Mouse (Mus musculus): ENCODE results near the gene Eif3b.
A peak's percentile ranks its signal among the peaks of the same experiment; 100 is the strongest.

Eif3b gene

GRCm38 (mm10) chr5:140418489-140419441 is at the start of gene Eif3b:
Gene Eif3b (plus strand): TSS chr5:140419328.
- DNase-seq (ENCODE audit: low spot score in 2 of 2), result peak; percentile 93 to 94

GRCm38 (mm10) chr5:140369466-140369865 is 49.7 kb upstream of the Eif3b start:
- no peak for DNase-seq (ENCODE audit: low spot score in 2 of 2)

- DNase-seq (ENCODE audit: low spot score in 2 of 2), result no peak
Measured at GRCm38 (mm10) chr5:140370446-140371254, 48.5 kb upstream of the Eif3b start.

GRCm38 (mm10) chr5:140371671-140372070 is 47.5 kb upstream of the Eif3b start:
- peak; percentile 36 to 73 for DNase-seq (ENCODE audit: low spot score in 2 of 2)

- no peak for DNase-seq (ENCODE audit: low spot score in 2 of 2)
Measured at GRCm38 (mm10) chr5:140373711-140374110, 45.4 kb upstream of the Eif3b start.

GRCm38 (mm10) chr5:140374226-140374625 is 44.9 kb upstream of the Eif3b start:
- DNase-seq (ENCODE audit: low spot score in 2 of 2), result peak; percentile 47 to 65

GRCm38 (mm10) chr5:140375249-140375829 is 43.8 kb upstream of the Eif3b start:
- DNase-seq (ENCODE audit: low spot score in 2 of 2), result no peak

- DNase-seq (ENCODE audit: low spot score in 2 of 2), result no peak
Measured at GRCm38 (mm10) chr5:140378121-140378853, 40.8 kb upstream of the Eif3b start.

- no peak for DNase-seq (ENCODE audit: low spot score in 2 of 2)
Measured at GRCm38 (mm10) chr5:140379299-140379698, 39.8 kb upstream of the Eif3b start.

GRCm38 (mm10) chr5:140381156-140381555 is 38.0 kb upstream of the Eif3b start:
- no peak for DNase-seq (ENCODE audit: low spot score in 2 of 2)

GRCm38 (mm10) chr5:140382688-140383087 is 36.4 kb upstream of the Eif3b start:
- no peak for DNase-seq (ENCODE audit: low spot score in 2 of 2)

- no peak for DNase-seq (ENCODE audit: low spot score in 2 of 2)
Measured at GRCm38 (mm10) chr5:140383559-140383958, 35.6 kb upstream of the Eif3b start.

- no peak for DNase-seq (ENCODE audit: low spot score in 2 of 2)
Measured at GRCm38 (mm10) chr5:140384462-140384861, 34.7 kb upstream of the Eif3b start.

GRCm38 (mm10) chr5:140387236-140387635 is 31.9 kb upstream of the Eif3b start:
- no peak for DNase-seq (ENCODE audit: low spot score in 2 of 2)

- no peak for DNase-seq (ENCODE audit: low spot score in 2 of 2)
Measured at GRCm38 (mm10) chr5:140387816-140388510, 31.2 kb upstream of the Eif3b start.

- peak; percentile 93 for DNase-seq (ENCODE audit: low spot score in 2 of 2)
Measured at GRCm38 (mm10) chr5:140388588-140389576, 30.2 kb upstream of the Eif3b start, which contains the start of gene Snx8. Gene Snx8 (minus strand): TSS chr5:140389262.

- no peak for DNase-seq (ENCODE audit: low spot score in 2 of 2)
Measured at GRCm38 (mm10) chr5:140389647-140390046, 29.5 kb upstream of the Eif3b start.

- no peak for DNase-seq (ENCODE audit: low spot score in 2 of 2)
Measured at GRCm38 (mm10) chr5:140391435-140391834, 27.7 kb upstream of the Eif3b start.

- no peak for DNase-seq (ENCODE audit: low spot score in 2 of 2)
Measured at GRCm38 (mm10) chr5:140391981-140392380, 27.1 kb upstream of the Eif3b start.
